Mouse (Mus musculus) embryonic facial prominence, embryonic 11.5 days (tissue): Measurements from ENCODE around the gene Aph1b. TPM values are rescaled to one million over a fixed set of nuclear protein-coding genes. Genes with fewer than 3 reads are reported as not detected.

Source experiments
- ATAC-seq: fragments of 200-750 bp; cut with Nextera tagmentation; replicated peaks from 2 replicates; pipeline ENCODE4 v1.8.0; 2017; ENCODE audit warnings: low read depth; ENCODE audit not compliant: insufficient number of reproducible peaks, low FRiP score, low TSS enrichment
- DNase-seq: peaks from one replicate; pipeline ENCODE4 v3.0.0-alpha.2; 2015; ENCODE audit warnings: low spot score
- H3K27ac ChIP-seq: fragments of 300-500 bp; sonication (generic); replicated peaks from 2 replicates; pipeline ENCODE4 v1.5.1; 2014; ENCODE audit warnings: mild to moderate bottlenecking, low read depth, low read length, control low read depth
- H3K27me3 ChIP-seq: fragments of 300-500 bp; sonication (generic); 2 replicates; pipeline ENCODE4 v1.6.1; 2014; ENCODE audit warnings: mild to moderate bottlenecking, low read length, moderate library complexity, mixed read lengths; ENCODE audit not compliant: control insufficient read depth, insufficient read depth
- H3K36me3 ChIP-seq: fragments of 300-500 bp; sonication (generic); replicated peaks from 2 replicates; pipeline ENCODE4 v1.6.1; 2014; ENCODE audit warnings: low read depth, mild to moderate bottlenecking, low read length, moderate library complexity, mixed read lengths; ENCODE audit not compliant: control insufficient read depth, insufficient read depth
- H3K4me1 ChIP-seq: fragments of 300-500 bp; sonication (generic); 2 replicates; pipeline ENCODE4 v1.6.1; 2014; ENCODE audit warnings: low read length, mixed read lengths; ENCODE audit not compliant: control insufficient read depth, insufficient read depth
- H3K4me2 ChIP-seq: fragments of 300-500 bp; sonication (generic); 2 replicates; pipeline ENCODE4 v1.6.1; 2014; ENCODE audit warnings: low read depth, mild to moderate bottlenecking, control low read depth, low read length, moderate library complexity
- H3K4me3 ChIP-seq: fragments of 300-500 bp; sonication (generic); 2 replicates; pipeline ENCODE4 v1.5.1; 2014; ENCODE audit warnings: low read depth, low read length, control low read depth
- H3K9ac ChIP-seq: fragments of 300-500 bp; sonication (generic); replicated peaks from 2 replicates; pipeline ENCODE4 v1.6.1; 2014; ENCODE audit warnings: mild to moderate bottlenecking, control low read depth, low read length
- H3K9me3 ChIP-seq: fragments of 300-500 bp; sonication (generic); replicated peaks from 2 replicates; pipeline ENCODE4 v1.6.1; 2016; ENCODE audit warnings: mild to moderate bottlenecking, low read length, inconsistent platforms, mixed read lengths; ENCODE audit not compliant: control insufficient read depth
- WGBS: fragments of 180-500 bp; shearing (Covaris S2); extraction: QIAGEN DNeasy Blood & Tissue Kit; methylation state at CpG from one replicate; pipeline ENCODE4 v1.1.7; 2014; 5-methylcytosine and 5-hydroxymethylcytosine counted together
- polyA plus RNA-seq: library from polyadenylated mRNA; unstranded; fragments of >200 nt; fragmentation: Nextera tagmentation; extraction: Ambion mirVana; gene quantifications from 2 replicates; pipeline ENCODE4 v1.2.1, GENCODE M21; 2014

Gene Aph1b
- polyA plus RNA-seq, 1 experiment from 2014 or later: 12.7 TPM

DNA sequence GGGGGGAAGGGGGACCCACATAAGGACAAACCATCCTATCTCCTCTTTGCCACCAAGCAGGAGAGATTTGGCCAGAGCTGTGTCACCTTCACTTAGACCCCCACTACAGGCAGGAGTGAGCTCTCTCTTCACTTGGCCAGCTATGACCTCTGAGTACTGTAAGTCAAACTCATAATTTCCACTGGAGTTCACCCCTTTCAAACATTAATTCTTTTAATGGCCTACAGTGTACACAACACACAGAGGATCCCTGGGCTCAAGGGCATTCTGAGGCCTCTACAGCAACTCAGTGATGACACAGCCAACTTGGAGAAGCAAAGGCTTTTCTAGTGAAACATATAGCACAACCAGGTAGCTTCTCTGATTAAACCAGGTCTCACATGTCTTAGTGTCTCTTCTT, 24.6 kb downstream of the Aph1b start:
- H3K4me1 ChIP-seq: no peaks in the 10 kb centered on the region

DNA sequence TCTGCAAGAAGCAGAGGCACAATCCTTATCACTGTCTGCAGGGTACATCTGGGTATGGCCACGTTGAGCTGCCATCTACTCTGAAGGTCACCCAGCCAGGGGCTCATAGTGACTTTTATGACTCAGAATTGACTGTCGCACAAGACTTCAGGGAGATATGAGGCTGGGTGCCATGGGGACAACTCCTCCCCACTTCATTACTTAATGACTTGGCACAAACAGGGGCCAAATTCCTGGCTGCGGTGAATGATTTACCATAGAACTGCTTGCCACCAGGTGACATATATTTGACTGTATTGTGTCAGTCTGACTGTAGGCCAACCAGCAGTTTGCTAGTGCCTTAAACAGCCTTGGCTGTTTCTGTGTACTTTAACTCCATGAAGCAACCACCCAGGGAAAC, 26.0 kb downstream of the Aph1b start:
- ATAC-seq (no peak), DNase-seq (no peak)
- Histone ChIP-seq H3K27me3 (no peaks in the 10 kb centered on the region), H3K36me3 (no peaks in the 10 kb centered on the region), H3K9ac (no peak overlapping the region), H3K9me3 (no peaks in the 10 kb centered on the region), H3K27ac (no peak overlapping the region), H3K4me1 (no peaks in the 10 kb centered on the region), H3K4me3 (no peak overlapping the region), H3K4me2 (no peak overlapping the region)
- 87% methylated on average over 3 of the region's 3 CpGs for WGBS

More for the DNA sequence above, 24.6 kb downstream of the Aph1b start:
- no peaks in the 10 kb centered on the region for H3K36me3 ChIP-seq
- H3K4me3 ChIP-seq: no peak overlapping the region
- no peak for ATAC-seq
- no peak overlapping the region for H3K27ac ChIP-seq
- H3K4me2 ChIP-seq: no peak overlapping the region
- no peak for DNase-seq
- no peaks in the 10 kb centered on the region for H3K27me3 ChIP-seq
- H3K9ac ChIP-seq: no peak overlapping the region
- no peaks in the 10 kb centered on the region for H3K9me3 ChIP-seq

DNA sequence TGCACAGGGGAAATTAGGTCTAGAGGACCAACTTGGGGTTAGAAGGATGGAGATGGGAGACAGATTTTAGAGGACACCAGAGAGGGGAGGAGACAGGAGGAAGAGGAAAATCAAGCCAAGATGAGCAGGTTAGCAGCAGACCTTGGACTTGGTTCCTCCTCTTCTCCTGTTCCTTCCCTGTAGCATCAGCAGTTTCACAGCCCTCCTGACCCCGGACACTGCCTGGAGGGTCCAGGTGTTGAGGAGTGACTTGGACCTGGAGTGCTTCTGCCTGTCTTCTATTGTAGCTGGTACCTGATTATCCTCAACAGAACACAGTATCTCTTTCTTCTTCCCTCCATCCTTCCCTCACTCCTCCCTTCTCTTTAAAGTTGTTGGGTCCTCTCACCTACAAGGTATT, 26.6 kb downstream of the Aph1b start:
- no peaks in the 10 kb centered on the region for H3K27me3 ChIP-seq
- DNase-seq (no peak), ATAC-seq (no peak)
- H3K4me3 ChIP-seq: no peak overlapping the region
- H3K27ac ChIP-seq: no peak overlapping the region
- no peaks in the 10 kb centered on the region for H3K9me3 ChIP-seq
- H3K36me3 ChIP-seq: no peaks in the 10 kb centered on the region
- H3K9ac ChIP-seq: no peak overlapping the region
- H3K4me1 ChIP-seq: no peaks in the 10 kb centered on the region
- 89% methylated on average over 1 of the region's 1 CpGs for whole genome bisulfite sequencing
- no peak overlapping the region for H3K4me2 ChIP-seq

DNA sequence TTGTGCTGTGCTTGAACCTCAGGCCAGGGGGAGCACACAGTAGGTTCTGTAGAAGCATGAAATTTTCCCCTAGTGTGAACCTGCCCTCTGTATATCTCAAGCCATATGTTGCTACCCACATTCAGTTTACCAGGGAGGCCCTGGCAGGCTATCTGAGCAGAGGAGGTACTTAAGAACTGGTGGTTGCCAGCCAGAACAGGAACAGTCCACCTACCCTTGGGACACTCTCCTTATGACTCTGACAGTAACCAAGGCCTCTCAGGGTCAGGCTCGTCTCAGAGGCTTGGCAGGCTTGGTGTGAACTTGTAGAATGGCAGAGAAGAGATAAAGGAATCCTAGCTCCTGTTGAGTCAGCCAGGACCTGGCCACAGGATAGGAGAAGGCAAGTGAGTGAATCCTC, 34.3 kb downstream of the Aph1b start:
- no peak for ATAC-seq
- H3K9ac ChIP-seq: no peak overlapping the region
- no peak overlapping the region for H3K4me2 ChIP-seq
- H3K4me3 ChIP-seq: no peak overlapping the region
- H3K4me1 ChIP-seq: no peaks in the 10 kb centered on the region
- 52% methylated on average over 1 of the region's 1 CpGs for WGBS
- H3K9me3 ChIP-seq: no peaks in the 10 kb centered on the region
- no peaks in the 10 kb centered on the region for H3K27me3 ChIP-seq
- no peak for DNase-seq
- H3K27ac ChIP-seq: no peak overlapping the region
- H3K36me3 ChIP-seq: no peaks in the 10 kb centered on the region

DNA sequence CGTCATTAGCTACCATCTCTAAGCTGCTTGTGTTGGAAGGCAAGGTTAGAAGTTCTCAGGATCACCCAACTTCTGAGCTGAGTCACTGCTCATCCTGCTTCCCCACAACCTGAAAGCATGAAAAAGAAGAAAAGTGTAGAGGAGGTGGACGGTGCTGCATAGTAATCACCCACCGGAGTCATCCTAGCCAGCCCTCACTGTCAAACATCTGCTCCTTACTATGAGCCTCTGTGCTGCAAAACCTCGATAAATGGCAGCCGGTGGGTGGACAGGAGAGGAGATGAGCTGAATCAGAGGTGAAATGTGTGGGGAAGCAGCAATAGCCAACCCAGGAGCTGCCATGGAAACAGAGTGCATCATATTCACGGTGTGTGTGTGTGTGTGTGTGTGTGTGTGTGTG, 42.4 kb downstream of the Aph1b start:
- ATAC-seq (no peak), DNase-seq (no peak)
- Histone ChIP-seq H3K4me3 (no peak overlapping the region), H3K27ac (no peak overlapping the region), H3K36me3 (no peaks in the 10 kb centered on the region), H3K4me1 (no peaks in the 10 kb centered on the region), H3K27me3 (no peaks in the 10 kb centered on the region), H3K9ac (no peak overlapping the region), H3K9me3 (no peaks in the 10 kb centered on the region), H3K4me2 (no peak overlapping the region)
- WGBS: 81% methylated on average over 6 of the region's 6 CpGs

DNA sequence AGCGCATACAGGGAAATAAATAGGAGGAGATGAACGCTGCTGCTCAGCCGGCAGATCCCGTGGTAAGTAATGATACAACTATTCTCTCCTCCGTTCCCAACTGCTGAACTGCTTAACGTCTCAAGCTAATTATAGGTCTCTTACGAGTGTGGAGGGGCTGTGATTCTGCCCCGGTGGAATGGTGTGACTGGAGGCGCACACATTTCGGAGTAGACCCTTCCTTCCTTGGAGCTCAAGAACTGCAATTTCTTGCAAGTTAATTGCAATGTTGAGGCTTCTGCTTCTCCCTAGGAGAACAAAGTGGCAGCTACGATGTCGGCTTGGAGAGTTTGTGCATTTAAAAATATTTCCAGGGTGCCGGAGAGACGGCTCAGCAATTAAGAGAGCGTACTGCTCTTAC, 46.9 kb downstream of the Aph1b start:
- no peak overlapping the region for H3K4me3 ChIP-seq
- no peaks in the 10 kb centered on the region for H3K4me1 ChIP-seq
- no peak for DNase-seq
- no peak overlapping the region for H3K4me2 ChIP-seq
- ATAC-seq: no peak
- 85% methylated on average over 15 of the region's 15 CpGs for WGBS
- no peak overlapping the region for H3K9ac ChIP-seq
- no peak overlapping the region for H3K27ac ChIP-seq
- no peaks in the 10 kb centered on the region for H3K36me3 ChIP-seq
- H3K27me3 ChIP-seq: no peaks in the 10 kb centered on the region
- H3K9me3 ChIP-seq: no peaks in the 10 kb centered on the region

DNA sequence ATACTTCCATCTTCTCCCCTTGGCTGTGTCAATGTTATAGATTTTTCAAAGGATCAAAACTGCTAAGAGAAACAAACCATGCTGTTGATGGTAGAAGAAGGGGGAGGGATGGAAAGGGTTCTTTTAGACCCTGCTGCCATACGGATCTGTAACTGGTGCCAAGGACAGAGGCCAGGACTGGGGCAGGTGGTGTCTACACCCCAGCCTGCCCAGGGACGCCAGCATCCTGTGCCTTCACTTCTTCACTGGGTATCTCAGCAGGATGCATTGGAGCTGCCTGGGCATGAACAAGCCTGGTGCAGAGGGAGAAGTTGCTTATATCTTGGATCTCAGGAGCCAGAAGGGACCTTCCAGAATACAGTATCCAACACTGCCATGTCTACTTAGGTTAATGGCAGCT, 50.8 kb downstream of the Aph1b start:
- DNase-seq (no peak), ATAC-seq (no peak)
- Histone ChIP-seq H3K4me2 (no peak overlapping the region), H3K36me3 (no peaks in the 10 kb centered on the region), H3K27me3 (no peaks in the 10 kb centered on the region), H3K4me1 (no peaks in the 10 kb centered on the region), H3K4me3 (no peak overlapping the region), H3K9ac (no peak overlapping the region), H3K27ac (no peak overlapping the region), H3K9me3 (no peaks in the 10 kb centered on the region)
- WGBS: 83% methylated on average over 2 of the region's 2 CpGs

DNA sequence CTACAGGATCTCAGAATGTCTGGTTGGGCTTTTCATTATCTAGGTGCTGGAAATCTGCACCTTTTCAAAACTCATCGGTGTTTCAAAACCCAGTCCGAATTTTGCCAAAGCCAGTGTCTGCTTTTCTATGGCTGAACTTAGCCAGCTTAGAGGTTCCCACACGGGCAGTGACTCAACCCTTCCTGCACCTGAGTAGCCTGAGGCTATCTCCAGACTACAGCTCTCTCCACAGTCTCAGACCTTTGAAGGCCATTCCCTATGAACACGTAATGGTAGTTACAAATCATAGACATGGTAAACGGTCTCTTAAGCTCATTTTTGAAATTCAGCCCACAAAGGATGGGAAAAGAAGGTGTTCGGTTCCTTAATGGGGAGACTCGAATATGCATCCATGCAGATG, 55.8 kb downstream of the Aph1b start:
- Histone ChIP-seq H3K36me3 (no peaks in the 10 kb centered on the region), H3K9ac (no peak overlapping the region), H3K27ac (no peak overlapping the region), H3K4me1 (no peaks in the 10 kb centered on the region), H3K4me2 (no peak overlapping the region), H3K4me3 (no peak overlapping the region), H3K9me3 (no peaks in the 10 kb centered on the region), H3K27me3 (no peaks in the 10 kb centered on the region)
- DNase-seq: no peak
- no peak for ATAC-seq
- 79% methylated on average over 7 of the region's 7 CpGs for WGBS

DNA sequence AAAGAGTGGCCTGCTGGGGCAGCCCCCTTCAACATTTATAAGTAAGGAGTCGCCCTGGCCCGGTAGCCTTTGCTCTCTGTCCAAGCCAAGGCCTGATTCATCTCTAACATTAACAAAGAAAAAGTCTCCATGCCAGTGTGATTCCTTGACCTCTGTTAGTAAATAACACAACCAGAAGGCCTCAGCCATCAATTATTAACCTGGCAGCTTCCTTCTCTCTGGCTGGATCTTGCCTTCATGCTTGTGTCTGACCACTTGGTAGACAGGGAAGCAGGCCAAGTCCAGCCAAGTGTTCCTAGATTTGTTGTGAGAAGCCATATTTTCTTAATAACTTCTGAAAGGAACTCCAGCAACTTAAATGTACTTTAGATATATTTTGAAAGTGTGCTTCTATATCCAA, 58.7 kb downstream of the Aph1b start:
- 90% methylated on average over 2 of the region's 2 CpGs for WGBS
- DNase-seq: no peak
- Histone ChIP-seq H3K27ac (no peak overlapping the region), H3K9ac (no peak overlapping the region), H3K9me3 (no peaks in the 10 kb centered on the region), H3K4me2 (no peak overlapping the region), H3K27me3 (no peaks in the 10 kb centered on the region), H3K4me3 (no peak overlapping the region), H3K4me1 (no peaks in the 10 kb centered on the region), H3K36me3 (no peaks in the 10 kb centered on the region)
- no peak for ATAC-seq
